In the genomic region with DNA sequence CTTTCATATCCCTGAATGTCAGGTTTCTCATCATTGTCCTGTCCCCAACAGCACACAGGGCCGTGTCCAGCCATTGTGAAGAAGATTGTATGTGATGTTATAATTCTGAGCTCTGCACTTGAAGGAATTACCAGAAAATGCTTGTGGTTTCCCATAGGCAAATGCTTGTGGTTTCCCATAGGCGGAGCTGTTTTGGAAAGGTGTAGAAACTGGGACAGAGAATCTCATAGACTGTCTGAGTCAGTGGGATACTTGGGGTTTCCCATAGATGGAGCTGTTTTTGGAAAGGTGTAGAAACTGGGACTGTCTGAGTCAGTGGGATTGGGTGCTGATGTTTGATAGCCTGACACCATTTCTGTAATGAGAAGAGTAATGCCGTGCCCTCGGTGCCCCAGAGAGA, we compare ENCODE assay signal across 27 mouse cellular contexts. TPM values are rescaled to one million over a fixed set of nuclear protein-coding genes. Genes with fewer than 3 reads are reported as not detected.
DNase-seq lines count a peak whose midpoint lies in the region; ATAC-seq and TF ChIP-seq lines count a peak whose summit lies in the region.
"Had no signal": no experiment of that assay in that cellular context is flagged by ENCODE, and none has a peak within 500 bp of the region (broad histone marks: within the 10 kb centered on the region; RNA-seq: fewer than 3 reads in every experiment).

No protein-coding gene starts in this region.

- no peak for ATAC-seq in liver, postnatal 0 days
- ATAC-seq in midbrain, embryonic 14.5 days (ENCODE audit: low FRiP score, low TSS enrichment) = no peak
- ATAC-seq: forebrain, postnatal 0 days; midbrain, embryonic 15.5 days; Patski had no signal

- H3K27me3 ChIP-seq in liver, postnatal 0 days (ENCODE audit: insufficient read depth, low read length) = no peaks in the 10 kb centered on the region
- no peaks in the 10 kb centered on the region for H3K27me3 ChIP-seq in midbrain, embryonic 14.5 days (ENCODE audit: control insufficient read depth, insufficient read depth, low read length)
- H3K27me3 ChIP-seq: Patski had no signal

- no peak overlapping the region for H3K4me3 ChIP-seq in liver, postnatal 0 days (ENCODE audit: low read depth, low read length)
- no peak overlapping the region for H3K4me3 ChIP-seq in midbrain, embryonic 14.5 days (replicated peaks; ENCODE audit: low read depth, low read length)
- H3K4me3 ChIP-seq: embryonic facial prominence, embryonic 15.5 days; forebrain, embryonic 10.5 days; hindbrain, embryonic 10.5 days; limb, embryonic 13.5 days; megakaryocyte, embryonic 14.5 days; midbrain, embryonic 15.5 days had no signal

- peak; percentile 24; the same call in 1 of the 2 replicates for TF ChIP-seq CTCF in liver, postnatal 0 days (IDR thresholded peaks at IDR 0.05; ENCODE audit: low read depth)

- DNase-seq in adrenal gland, postnatal 14 days = peak; percentile 4
- DNase-seq in adrenal gland, postnatal 4 days (ENCODE audit: low spot score in 2 of 2) = no peak
- no peak for DNase-seq in liver, postnatal 0 days
- DNase-seq in liver (no peak), adipocyte (ENCODE audit: low spot score) (peak; percentile 11)
- no peak for DNase-seq in right cerebral cortex, adult 18-20 months
- no peak for DNase-seq in midbrain, embryonic 14.5 days
- no peak for DNase-seq in kidney, postnatal 4 days
- DNase-seq: cerebellum, adult 2 months; cerebellum, postnatal 36 days; forebrain, postnatal 0 days; gastrocnemius, postnatal 14 days; kidney, adult 8-10 months; lung, postnatal 14 days had no signal

- no peaks in the 10 kb centered on the region for H3K36me3 ChIP-seq in liver, postnatal 0 days (replicated peaks; ENCODE audit: insufficient read depth, low read length)
- H3K36me3 ChIP-seq in midbrain, embryonic 14.5 days (ENCODE audit: control insufficient read depth, insufficient read depth, low read length) = no peaks in the 10 kb centered on the region
- H3K36me3 ChIP-seq: embryonic facial prominence, embryonic 15.5 days; forebrain, embryonic 10.5 days; hindbrain, embryonic 10.5 days; limb, embryonic 13.5 days; midbrain, embryonic 15.5 days had no signal

- no peak for TF ChIP-seq EP300 in liver, postnatal 0 days (IDR thresholded peaks at IDR 0.05; ENCODE audit: low read depth)

- no peaks in the 10 kb centered on the region for H3K9me3 ChIP-seq in liver, postnatal 0 days (ENCODE audit: low read length)
- H3K9me3 ChIP-seq in midbrain, embryonic 14.5 days (ENCODE audit: control insufficient read depth, low read length) = no peaks in the 10 kb centered on the region
- H3K9me3 ChIP-seq: embryonic facial prominence, embryonic 15.5 days; forebrain, embryonic 10.5 days; hindbrain, embryonic 10.5 days; limb, embryonic 13.5 days; megakaryocyte, embryonic 14.5 days; midbrain, embryonic 15.5 days had no signal

- no peak overlapping the region for H3K27ac ChIP-seq in liver, postnatal 0 days (ENCODE audit: low read depth)
- H3K27ac ChIP-seq in midbrain, embryonic 14.5 days (replicated peaks; ENCODE audit: low read depth, low read length) = no peak overlapping the region
- H3K27ac ChIP-seq: embryonic facial prominence, embryonic 15.5 days; forebrain, embryonic 10.5 days; hindbrain, embryonic 10.5 days; limb, embryonic 13.5 days; midbrain, embryonic 15.5 days had no signal

- WGBS in liver, postnatal 0 days (ENCODE audit: insufficient replicate concordance) = 72% methylated on average over 4 of the region's 4 CpGs
- WGBS in midbrain, embryonic 14.5 days = 84% methylated on average over 4 of the region's 4 CpGs

- no peak overlapping the region for H3K9ac ChIP-seq in liver, postnatal 0 days (replicated peaks)
- H3K9ac ChIP-seq in midbrain, embryonic 14.5 days (replicated peaks; ENCODE audit: low read length) = no peak overlapping the region
- H3K9ac ChIP-seq: embryonic facial prominence, embryonic 15.5 days; forebrain, postnatal 0 days; limb, embryonic 13.5 days; midbrain, embryonic 15.5 days had no signal

- peaks cover 7% of the 10 kb centered on the region; the same call in 1 of the 2 replicates for H3K4me1 ChIP-seq in liver, postnatal 0 days (ENCODE audit: insufficient read depth)
- no peaks in the 10 kb centered on the region for H3K4me1 ChIP-seq in midbrain, embryonic 14.5 days (ENCODE audit: control insufficient read depth, insufficient read depth, low read length)
- H3K4me1 ChIP-seq: embryonic facial prominence, embryonic 15.5 days; hindbrain, embryonic 10.5 days; limb, embryonic 13.5 days; midbrain, embryonic 15.5 days had no signal

- H3K4me2 ChIP-seq in liver, postnatal 0 days (ENCODE audit: low read depth, low read length) = no peak overlapping the region
- H3K4me2 ChIP-seq in midbrain, embryonic 14.5 days (ENCODE audit: low read length) = no peak overlapping the region
- H3K4me2 ChIP-seq: embryonic facial prominence, embryonic 15.5 days; limb, embryonic 13.5 days; midbrain, embryonic 15.5 days had no signal

RNA-seq across cellular contexts. Expression of a gene that starts 3.5 kb away (rescaled TPM):
- total RNA-seq in adrenal gland, postnatal 14 days (2021) = not detected in 2 replicates
- not detected for total RNA-seq in adrenal gland, postnatal 4 days (2021)
- polyA plus RNA-seq in liver, postnatal 0 days (2015; fragmentation: Nextera tagmentation; extraction: Ambion mirVana) = not detected in 2 replicates
- not detected in 2 replicates for polyA plus RNA-seq in midbrain, embryonic 14.5 days (2014; fragmentation: Nextera tagmentation; extraction: Ambion mirVana)
- total RNA-seq: forebrain, postnatal 0 days; gastrocnemius, postnatal 14 days; layer of hippocampus, postnatal 25 days; left cerebral cortex, postnatal 14 days; neutrophil, adult 5-6 weeks had no signal
- polyA plus RNA-seq: cerebellum, adult 2 months; embryonic facial prominence, embryonic 15.5 days; forebrain, embryonic 10.5 days; forebrain, postnatal 0 days; heart, postnatal 0 days; hindbrain, embryonic 10.5 days; large intestine, adult 2 months; limb, embryonic 13.5 days; liver, embryonic 16.5 days; midbrain, embryonic 15.5 days had no signal

RNA-seq across cellular contexts. Expression of a gene that starts 26.6 kb away (rescaled TPM):
- not detected in 2 replicates for total RNA-seq in adrenal gland, postnatal 14 days (2021)
- total RNA-seq in adrenal gland, postnatal 4 days (2021) = not detected
- polyA plus RNA-seq in liver, postnatal 0 days (2015; fragmentation: Nextera tagmentation; extraction: Ambion mirVana) = not detected in 2 replicates
- polyA plus RNA-seq in midbrain, embryonic 14.5 days (2014; fragmentation: Nextera tagmentation; extraction: Ambion mirVana) = not detected in 2 replicates
- total RNA-seq: forebrain, postnatal 0 days; gastrocnemius, postnatal 14 days; layer of hippocampus, postnatal 25 days; left cerebral cortex, postnatal 14 days; neutrophil, adult 5-6 weeks had no signal
- polyA plus RNA-seq: cerebellum, adult 2 months; embryonic facial prominence, embryonic 15.5 days; forebrain, embryonic 10.5 days; forebrain, postnatal 0 days; heart, postnatal 0 days; hindbrain, embryonic 10.5 days; large intestine, adult 2 months; limb, embryonic 13.5 days; liver, embryonic 16.5 days; midbrain, embryonic 15.5 days; Patski had no signal

RNA-seq across cellular contexts. Expression of a gene that starts 34.9 kb away (rescaled TPM):
- not detected in 2 replicates for total RNA-seq in adrenal gland, postnatal 14 days (2021)
- not detected for total RNA-seq in adrenal gland, postnatal 4 days (2021)
- not detected in 2 replicates for polyA plus RNA-seq in liver, postnatal 0 days (2015; fragmentation: Nextera tagmentation; extraction: Ambion mirVana)
- polyA plus RNA-seq in midbrain, embryonic 14.5 days (2014; fragmentation: Nextera tagmentation; extraction: Ambion mirVana) = not detected in 2 replicates
- total RNA-seq: forebrain, postnatal 0 days; gastrocnemius, postnatal 14 days; layer of hippocampus, postnatal 25 days; left cerebral cortex, postnatal 14 days; neutrophil, adult 5-6 weeks had no signal
- polyA plus RNA-seq: cerebellum, adult 2 months; embryonic facial prominence, embryonic 15.5 days; forebrain, embryonic 10.5 days; forebrain, postnatal 0 days; heart, postnatal 0 days; hindbrain, embryonic 10.5 days; large intestine, adult 2 months; limb, embryonic 13.5 days; liver, embryonic 16.5 days; midbrain, embryonic 15.5 days; Patski had no signal

RNA-seq across cellular contexts. Expression of a gene that starts 41.2 kb away (rescaled TPM):
- not detected in 2 replicates for total RNA-seq in adrenal gland, postnatal 14 days (2021)
- not detected for total RNA-seq in adrenal gland, postnatal 4 days (2021)
- not detected in 2 replicates for polyA plus RNA-seq in liver, postnatal 0 days (2015; fragmentation: Nextera tagmentation; extraction: Ambion mirVana)
- polyA plus RNA-seq in midbrain, embryonic 14.5 days (2014; fragmentation: Nextera tagmentation; extraction: Ambion mirVana) = not detected in 2 replicates
- total RNA-seq: forebrain, postnatal 0 days; gastrocnemius, postnatal 14 days; layer of hippocampus, postnatal 25 days; left cerebral cortex, postnatal 14 days; neutrophil, adult 5-6 weeks had no signal
- polyA plus RNA-seq: cerebellum, adult 2 months; embryonic facial prominence, embryonic 15.5 days; forebrain, embryonic 10.5 days; forebrain, postnatal 0 days; heart, postnatal 0 days; hindbrain, embryonic 10.5 days; large intestine, adult 2 months; limb, embryonic 13.5 days; liver, embryonic 16.5 days; midbrain, embryonic 15.5 days; Patski had no signal

RNA-seq across cellular contexts. Expression of a gene that starts 49.3 kb away (rescaled TPM):
- not detected in 2 replicates for total RNA-seq in adrenal gland, postnatal 14 days (2021)
- not detected for total RNA-seq in adrenal gland, postnatal 4 days (2021)
- polyA plus RNA-seq in liver, postnatal 0 days (2015; fragmentation: Nextera tagmentation; extraction: Ambion mirVana) = not detected in 2 replicates
- not detected in 2 replicates for polyA plus RNA-seq in midbrain, embryonic 14.5 days (2014; fragmentation: Nextera tagmentation; extraction: Ambion mirVana)
- total RNA-seq: forebrain, postnatal 0 days; gastrocnemius, postnatal 14 days; layer of hippocampus, postnatal 25 days; left cerebral cortex, postnatal 14 days; neutrophil, adult 5-6 weeks had no signal
- polyA plus RNA-seq: cerebellum, adult 2 months; embryonic facial prominence, embryonic 15.5 days; forebrain, embryonic 10.5 days; forebrain, postnatal 0 days; heart, postnatal 0 days; hindbrain, embryonic 10.5 days; large intestine, adult 2 months; limb, embryonic 13.5 days; liver, embryonic 16.5 days; midbrain, embryonic 15.5 days; Patski had no signal

Comparison
In these comparisons a context has a peak if more than half of its experiments do, and no peak if none do; other contexts are left out.
1. DNase-seq: peak in adrenal gland, postnatal 14 days (single experiment) and adipocyte (single experiment); none in adrenal gland, postnatal 4 days (0 of 2), liver, postnatal 0 days (single experiment), liver (single experiment), right cerebral cortex, adult 18-20 months (single experiment), midbrain, embryonic 14.5 days (single experiment) and kidney, postnatal 4 days (0 of 2).